ENCODE assay signal across 17 mouse cellular contexts in genomic region chr14:86937953-86938352, GRCm38 (mm10).
"Had no signal": no experiment of that assay in that cellular context is flagged by ENCODE, and none has a peak within 500 bp of the region (broad histone marks: within the 10 kb centered on the region; RNA-seq: fewer than 3 reads in every experiment).

No protein-coding gene starts in this region.

- ATAC-seq: liver, postnatal 0 days; lung, postnatal 0 days had no signal

- H3K4me2 ChIP-seq: limb, embryonic 12.5 days; limb, embryonic 15.5 days; liver, embryonic 11.5 days; lung, embryonic 14.5 days; neural tube, embryonic 13.5 days had no signal

- H3K4me3 ChIP-seq: limb, embryonic 12.5 days; limb, embryonic 15.5 days; myocyte; neural tube, embryonic 13.5 days had no signal

- H3K36me3 ChIP-seq: limb, embryonic 12.5 days; limb, embryonic 15.5 days; neural tube, embryonic 13.5 days had no signal

- H3K4me1 ChIP-seq: limb, embryonic 12.5 days; limb, embryonic 15.5 days; neural tube, embryonic 13.5 days had no signal

- DNase-seq: kidney, adult 9 months; kidney, postnatal 14 days; kidney, postnatal 4 days; left cerebral cortex, postnatal 4 days; liver, postnatal 0 days; lung, embryonic 14.5 days; midbrain, embryonic 14.5 days; thymus, adult 18-20 months; thymus, postnatal 36 days had no signal

- H3K27ac ChIP-seq: limb, embryonic 12.5 days; limb, embryonic 15.5 days; liver, embryonic 14.5 days; macrophage; neural tube, embryonic 13.5 days had no signal

- H3K27me3 ChIP-seq: limb, embryonic 12.5 days; limb, embryonic 15.5 days; neural tube, embryonic 13.5 days had no signal

- H3K9me3 ChIP-seq: limb, embryonic 12.5 days; limb, embryonic 15.5 days; neural tube, embryonic 13.5 days had no signal

- H3K9ac ChIP-seq: limb, embryonic 12.5 days; limb, embryonic 15.5 days; liver, embryonic 14.5 days; liver, postnatal 0 days; lung, embryonic 14.5 days; neural tube, embryonic 13.5 days had no signal
